ENCODE assay signal across 1 mouse cellular context in genomic region chr11:5064282-5065055, GRCm38 (mm10).
TF ChIP-seq lines count a peak whose summit lies in the region.

No protein-coding gene starts in this region.

TF ChIP-seq in MEL, 35 proteins besides CTCF, POLR2A, EP300 and RAD21:
- TF ChIP-seq MAX (IDR thresholded peaks at IDR 0.05; ENCODE audit: low read length) = peak; percentile 39
- no peak for TF ChIP-seq USF2 (IDR thresholded peaks at IDR 0.05; ENCODE audit: borderline replicate concordance in 1 of 2, insufficient read depth in 1 of 2, low read depth in 1 of 2, low read length in 2 of 2)
- TF ChIP-seq CHD1 (IDR thresholded peaks at IDR 0.05; ENCODE audit: low read depth, low read length) = 0 out of 2 replicates have a peak, but pooled peaks have one; percentile 3
TF ChIP-seq in MEL: peak in this region for 2.
